Mouse (Mus musculus): ENCODE results near the gene Elmo1. TPM values are rescaled to one million over a fixed set of nuclear protein-coding genes. Genes with fewer than 3 reads are reported as not detected.

The Elmo1 gene
- total and polyA plus RNA-seq, 3 experiments: 5.2 to 7.6 TPM; not detected in 1

DNA sequence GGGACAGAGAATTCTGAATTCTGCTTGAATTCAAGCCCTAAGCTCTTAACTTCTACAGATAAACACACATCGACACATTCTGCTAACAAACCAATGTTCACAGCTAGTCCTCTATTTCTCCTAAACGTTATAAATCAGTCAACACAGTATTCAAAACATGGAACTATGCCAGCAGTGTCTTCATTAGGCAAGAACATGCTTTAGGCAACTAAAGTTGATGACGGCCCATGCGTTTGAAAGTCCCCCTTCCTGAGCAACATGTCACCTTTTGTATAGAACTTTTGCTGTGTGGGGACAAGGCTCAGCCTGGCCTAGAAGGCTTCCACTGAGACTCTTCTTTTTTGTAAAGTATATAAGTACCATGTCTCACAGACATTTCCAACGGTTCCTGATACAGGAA, 44.6 kb upstream of the Elmo1 start:
- Histone ChIP-seq H3K4me3 (ENCODE audit: control insufficient read depth in 1 of 2, insufficient read depth in 1 of 2, low read depth in 2 of 2, low read length in 2 of 2) (no peak overlapping the region), H3K9ac (ENCODE audit: control insufficient read depth, low read depth, low read length, poor library complexity, severe bottlenecking) (no peak overlapping the region), H3K27ac (ENCODE audit: control insufficient read depth, low read depth, low read length) (no peak overlapping the region), H3K79me2 (ENCODE audit: control insufficient read depth, insufficient read depth, low read length, poor library complexity) (no peaks in the 10 kb centered on the region), H3K9me3 (replicated peaks; ENCODE audit: insufficient read depth, low read length) (no peaks in the 10 kb centered on the region), H3K27me3 (ENCODE audit: control insufficient read depth in 1 of 2, insufficient read depth in 2 of 2, low read length in 2 of 2) (no peaks in the 10 kb centered on the region), H3K4me1 (ENCODE audit: control insufficient read depth in 1 of 2, insufficient read depth in 2 of 2, low read length in 2 of 2) (no peaks in the 10 kb centered on the region), H3K36me3 (ENCODE audit: control insufficient read depth in 1 of 2, insufficient read depth in 2 of 2, low read length in 2 of 2) (no peaks in the 10 kb centered on the region)
- TF ChIP-seq MAFK (IDR thresholded peaks at IDR 0.05; ENCODE audit: borderline replicate concordance, low read depth, low read length) (no peak), TAL1 (IDR thresholded peaks at IDR 0.05; ENCODE audit: low read length) (no peak), CTCF (IDR thresholded peaks at IDR 0.05 in 2 of 3, conservative IDR thresholded peaks at IDR 0.05 in 1 of 3; ENCODE audit: control insufficient read depth in 1 of 3, insufficient read depth in 1 of 3, low read depth in 2 of 3, low read length in 3 of 3, poor library complexity in 1 of 3, severe bottlenecking in 1 of 3) (no peak), BHLHE40 (IDR thresholded peaks at IDR 0.05; ENCODE audit: borderline replicate concordance, low read depth, low read length) (no peak), SMC3 (IDR thresholded peaks at IDR 0.05; ENCODE audit: low read depth, low read length) (no peak), TBP (IDR thresholded peaks at IDR 0.05; ENCODE audit: low read depth, low read length) (no peak), MXI1 (IDR thresholded peaks at IDR 0.05; ENCODE audit: low read depth, low read length) (no peak), RCOR1 (IDR thresholded peaks at IDR 0.05; ENCODE audit: low read depth, low read length) (no peak), MEF2A (IDR thresholded peaks at IDR 0.05; ENCODE audit: extremely low read depth, insufficient replicate concordance, low read depth, low read length, poor library complexity, severe bottlenecking) (no peak), ZNF384 (IDR thresholded peaks at IDR 0.05; ENCODE audit: low read depth, low read length) (no peak), CHD2 (IDR thresholded peaks at IDR 0.05; ENCODE audit: low read length) (no peak), NELFE (IDR thresholded peaks at IDR 0.05; ENCODE audit: low read depth, low read length) (no peak), SIN3A (IDR thresholded peaks at IDR 0.05; ENCODE audit: low read length) (no peak), UBTF (IDR thresholded peaks at IDR 0.05; ENCODE audit: borderline replicate concordance, insufficient read depth, low read depth, low read length) (no peak), POLR2AphosphoS2 (IDR thresholded peaks at IDR 0.05; ENCODE audit: low read length) (no peak), CHD1 (IDR thresholded peaks at IDR 0.05; ENCODE audit: low read depth, low read length) (no peak), NRF1 (IDR thresholded peaks at IDR 0.05; ENCODE audit: insufficient read depth, low read depth, low read length, poor library complexity, severe bottlenecking) (no peak), HCFC1 (IDR thresholded peaks at IDR 0.05; ENCODE audit: low read depth, low read length) (no peak), RAD21 (IDR thresholded peaks at IDR 0.05; ENCODE audit: low read depth, low read length) (no peak)
- DNase-seq (ENCODE audit: low read depth, low spot score): no peak

DNA sequence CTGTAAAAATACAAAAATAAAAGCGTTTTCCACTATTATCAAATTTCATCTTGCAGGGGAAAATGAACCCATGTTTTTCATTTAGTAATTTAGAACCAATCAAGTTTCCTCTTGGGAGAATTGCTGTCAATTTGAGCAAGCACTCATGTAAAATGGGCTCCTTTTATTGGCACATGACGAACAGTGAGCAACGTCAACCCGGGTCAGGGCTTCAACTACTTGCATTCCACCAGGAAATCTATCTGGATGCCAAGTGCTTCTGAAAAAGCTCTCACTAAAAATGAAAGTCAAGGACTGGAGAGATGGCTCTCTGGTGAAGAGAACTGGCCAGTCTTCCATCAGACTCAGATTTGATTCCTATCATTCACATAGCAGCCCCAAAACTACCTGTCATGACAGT, 44.0 kb upstream of the Elmo1 start:
- H3K4me1 ChIP-seq (ENCODE audit: control insufficient read depth in 1 of 2, insufficient read depth in 2 of 2, low read length in 2 of 2): no peaks in the 10 kb centered on the region
- no peak overlapping the region for H3K4me3 ChIP-seq (ENCODE audit: control insufficient read depth in 1 of 2, insufficient read depth in 1 of 2, low read depth in 2 of 2, low read length in 2 of 2)
- H3K9ac ChIP-seq (ENCODE audit: control insufficient read depth, low read depth, low read length, poor library complexity, severe bottlenecking): no peak overlapping the region
- DNase-seq (ENCODE audit: low read depth, low spot score): no peak
- H3K27ac ChIP-seq (ENCODE audit: control insufficient read depth, low read depth, low read length): no peak overlapping the region
- H3K79me2 ChIP-seq (ENCODE audit: control insufficient read depth, insufficient read depth, low read length, poor library complexity): no peaks in the 10 kb centered on the region
- H3K27me3 ChIP-seq (ENCODE audit: control insufficient read depth in 1 of 2, insufficient read depth in 2 of 2, low read length in 2 of 2): no peaks in the 10 kb centered on the region
- H3K9me3 ChIP-seq (replicated peaks; ENCODE audit: insufficient read depth, low read length): no peaks in the 10 kb centered on the region
- H3K36me3 ChIP-seq (ENCODE audit: control insufficient read depth in 1 of 2, insufficient read depth in 2 of 2, low read length in 2 of 2): no peaks in the 10 kb centered on the region
- TF ChIP-seq MAFK (IDR thresholded peaks at IDR 0.05; ENCODE audit: borderline replicate concordance, low read depth, low read length): no peak
- no peak for TF ChIP-seq CTCF (IDR thresholded peaks at IDR 0.05 in 2 of 3, conservative IDR thresholded peaks at IDR 0.05 in 1 of 3; ENCODE audit: control insufficient read depth in 1 of 3, insufficient read depth in 1 of 3, low read depth in 2 of 3, low read length in 3 of 3, poor library complexity in 1 of 3, severe bottlenecking in 1 of 3)
- TF ChIP-seq MXI1 (IDR thresholded peaks at IDR 0.05; ENCODE audit: low read depth, low read length): no peak
- no peak for TF ChIP-seq GATA1 (IDR thresholded peaks at IDR 0.05; ENCODE audit: low read depth, low read length)
- no peak for TF ChIP-seq TCF12 (IDR thresholded peaks at IDR 0.05; ENCODE audit: low read depth, low read length)
- no peak for TF ChIP-seq NELFE (IDR thresholded peaks at IDR 0.05; ENCODE audit: low read depth, low read length)
- no peak for TF ChIP-seq MYB (IDR thresholded peaks at IDR 0.05; ENCODE audit: low read depth, low read length)
- TF ChIP-seq RAD21 (IDR thresholded peaks at IDR 0.05; ENCODE audit: low read depth, low read length): no peak
